Mouse (Mus musculus) midbrain, embryonic 12.5 days (tissue): ENCODE measurements around the gene Orai3. TPM values are rescaled to one million over a fixed set of nuclear protein-coding genes. Genes with fewer than 3 reads are reported as not detected.
A peak's percentile ranks its signal among the peaks of the same experiment; 100 is the strongest.

Experiments used
- ATAC-seq: fragments of 200-750 bp; cut with Nextera tagmentation; 2 replicates; pipeline ENCODE4 v1.8.0; 2017; ENCODE audit warnings: low read depth, moderate TSS enrichment, moderate library complexity; ENCODE audit not compliant: low FRiP score
- H3K27ac ChIP-seq: fragments of 300-500 bp; sonication (generic); replicated peaks from 2 replicates; pipeline ENCODE4 v1.5.1; 2016; ENCODE audit warnings: mild to moderate bottlenecking
- H3K27me3 ChIP-seq: fragments of 300-500 bp; sonication (generic); 2 replicates; pipeline ENCODE4 v1.6.1; 2016; ENCODE audit warnings: mild to moderate bottlenecking
- H3K36me3 ChIP-seq: fragments of 300-500 bp; sonication (generic); 2 replicates; pipeline ENCODE4 v1.6.1; 2016
- H3K4me1 ChIP-seq: fragments of 300-500 bp; sonication (generic); 2 replicates; pipeline ENCODE4 v1.6.1; 2016
- H3K4me2 ChIP-seq: fragments of 300-500 bp; sonication (generic); replicated peaks from 2 replicates; pipeline ENCODE4 v1.6.1; 2016; ENCODE audit warnings: mild to moderate bottlenecking, moderate library complexity
- H3K4me3 ChIP-seq: fragments of 300-500 bp; sonication (generic); 2 replicates; pipeline ENCODE4 v1.5.1; 2016; ENCODE audit warnings: mild to moderate bottlenecking
- H3K9ac ChIP-seq: fragments of 300-500 bp; sonication (generic); replicated peaks from 2 replicates; pipeline ENCODE4 v1.6.1; 2016; ENCODE audit warnings: mild to moderate bottlenecking, moderate library complexity
- H3K9me3 ChIP-seq: fragments of 300-500 bp; sonication (generic); 2 replicates; pipeline ENCODE4 v1.6.1; 2016; ENCODE audit warnings: mild to moderate bottlenecking
- WGBS: fragments of 180-500 bp; shearing (Covaris S2); methylation state at CpG from one replicate; pipeline ENCODE4 v1.1.7; 2016; 5-methylcytosine and 5-hydroxymethylcytosine counted together
- polyA plus RNA-seq: library from polyadenylated mRNA; unstranded; fragments of >200 nt; fragmentation: Nextera tagmentation; extraction: Ambion mirVana; gene quantifications from 2 replicates; pipeline ENCODE4 v1.2.1, GENCODE M21; 2016

Gene Orai3
- polyA plus RNA-seq, 1 experiment from 2014 or later = 8.1 TPM

DNA sequence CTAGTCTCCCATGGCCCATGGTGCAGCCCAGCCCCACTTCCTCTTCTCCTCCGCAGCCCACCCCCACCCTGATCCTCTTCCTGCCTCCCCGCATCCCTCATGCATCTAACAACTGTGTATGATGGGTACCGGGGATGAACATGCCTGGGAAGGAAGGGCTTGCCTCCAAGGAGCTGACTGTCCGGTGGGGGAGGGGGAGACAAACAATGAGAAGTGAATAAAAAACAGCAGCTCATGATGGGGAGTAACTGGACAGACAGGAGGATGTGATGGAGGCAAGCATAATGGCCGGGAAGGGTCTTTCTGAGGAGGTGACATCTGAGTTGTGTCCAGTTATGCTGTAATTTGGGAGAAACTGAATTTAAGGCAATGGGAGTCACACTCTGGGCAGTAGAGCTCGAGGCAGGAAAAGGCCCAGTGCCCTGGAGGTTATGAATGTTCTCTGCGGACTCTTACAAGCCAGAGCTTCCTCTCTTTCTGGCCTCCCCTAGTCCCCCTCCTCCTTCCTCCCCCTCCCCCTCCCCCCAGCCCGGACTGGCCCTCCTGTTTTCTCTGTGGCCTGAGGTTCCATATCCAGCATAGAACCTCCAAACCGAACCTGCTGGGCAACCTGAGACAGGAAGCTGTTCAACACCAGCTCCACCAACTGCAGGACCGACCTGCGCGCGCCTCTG, 51.4 kb downstream of the Orai3 start:
- Histone ChIP-seq H3K9ac (no peak overlapping the region), H3K4me1 (peaks cover 22% of the 10 kb centered on the region), H3K27ac (no peak overlapping the region)

DNA sequence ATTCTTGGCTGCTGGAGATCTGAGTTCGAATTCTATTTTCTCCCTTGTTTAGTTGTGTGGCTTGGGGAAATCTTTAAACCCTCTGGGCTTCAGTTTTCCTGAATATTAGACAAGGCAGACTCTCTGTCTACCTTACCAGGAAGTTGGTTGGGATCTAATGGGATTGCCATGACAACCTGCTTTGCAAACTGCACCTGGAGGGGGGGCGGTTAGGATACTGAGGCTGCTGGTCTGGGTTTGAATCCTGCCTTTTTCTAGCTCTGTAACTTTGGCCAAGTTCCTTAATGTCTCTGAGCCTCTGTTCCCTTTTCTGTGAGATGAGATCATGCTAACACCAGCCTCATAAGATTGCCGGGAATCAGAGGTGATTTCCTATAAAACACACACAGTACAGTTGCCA, 52.9 kb downstream of the Orai3 start:
- 89% methylated on average over 3 of the region's 3 CpGs for WGBS

More for the DNA sequence above, 51.4 kb downstream of the Orai3 start:
- H3K4me2 ChIP-seq = no peak overlapping the region
- 79% methylated on average over 13 of the region's 13 CpGs for WGBS
- ATAC-seq = no peak
- no peak overlapping the region for H3K4me3 ChIP-seq
- H3K9me3 ChIP-seq = no peaks in the 10 kb centered on the region
- H3K36me3 ChIP-seq = 0 out of 2 replicates have a peak, but pooled peaks cover 7% of the 10 kb centered on the region
- H3K27me3 ChIP-seq = no peaks in the 10 kb centered on the region

DNA sequence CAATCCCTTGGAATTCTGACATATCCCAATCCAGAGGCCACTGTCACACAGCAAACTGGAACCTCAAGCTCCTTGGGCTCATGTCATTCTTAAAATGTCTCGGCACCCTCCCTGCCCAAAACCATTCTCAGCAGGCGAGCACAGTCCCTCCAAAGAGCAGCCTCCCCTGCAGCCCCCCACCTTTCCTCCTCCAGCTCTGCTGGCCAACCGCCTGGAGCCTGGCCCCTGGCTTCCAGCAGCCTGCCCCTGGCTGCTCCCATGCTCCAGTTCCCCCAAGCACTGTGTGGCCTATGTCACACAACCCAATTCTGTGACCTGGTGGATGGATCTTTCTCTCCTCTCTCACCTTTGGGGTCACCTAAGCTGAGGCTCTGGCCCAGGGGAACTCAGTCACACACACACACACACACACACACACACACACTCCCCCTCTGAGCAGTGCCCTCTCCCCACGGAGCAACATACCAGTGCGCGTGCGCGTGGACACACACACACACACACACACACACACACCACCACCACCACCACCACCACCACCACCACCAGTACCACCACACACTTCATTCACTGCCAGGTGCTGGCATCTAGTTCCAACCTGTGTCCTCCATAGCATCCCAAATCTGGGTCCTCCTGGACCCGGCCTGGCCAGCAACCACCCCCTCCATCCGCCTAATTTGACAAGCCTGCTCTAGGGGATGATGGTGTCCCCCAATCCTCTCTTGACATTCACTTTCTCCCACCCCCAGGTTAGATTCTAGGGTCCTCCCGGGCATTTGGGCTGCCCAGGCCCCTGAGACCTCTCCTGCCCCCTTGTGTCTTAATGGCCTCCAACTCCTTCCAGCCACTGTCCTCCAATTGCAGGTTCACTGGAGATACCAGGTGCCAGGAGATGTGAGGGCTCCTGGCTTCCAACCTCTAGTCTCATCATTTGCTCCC, 53.9 kb downstream of the Orai3 start:
- peak overlapping the region; percentile 80 for H3K4me3 ChIP-seq
- H3K27me3 ChIP-seq = no peaks in the 10 kb centered on the region
- peak overlapping the region; percentile 69 for H3K4me2 ChIP-seq
- 62% methylated on average over 11 of the region's 11 CpGs for WGBS
- peaks cover 22% of the 10 kb centered on the region for H3K4me1 ChIP-seq
- H3K9me3 ChIP-seq = no peaks in the 10 kb centered on the region
- H3K36me3 ChIP-seq = no peaks in the 10 kb centered on the region
- ATAC-seq = peak; percentile 45; the same call in 1 of the 2 replicates
- peak overlapping the region; percentile 84 for H3K27ac ChIP-seq
- peak overlapping the region; percentile 93 for H3K9ac ChIP-seq

More for the DNA sequence above, 52.9 kb downstream of the Orai3 start:
- Histone ChIP-seq H3K4me1 (peaks cover 22% of the 10 kb centered on the region), H3K9ac (no peak overlapping the region), H3K4me2 (no peak overlapping the region), H3K9me3 (no peaks in the 10 kb centered on the region), H3K27ac (no peak overlapping the region), H3K4me3 (no peak overlapping the region), H3K36me3 (0 out of 2 replicates have a peak, but pooled peaks cover 5% of the 10 kb centered on the region), H3K27me3 (no peaks in the 10 kb centered on the region)
- no peak for ATAC-seq

DNA sequence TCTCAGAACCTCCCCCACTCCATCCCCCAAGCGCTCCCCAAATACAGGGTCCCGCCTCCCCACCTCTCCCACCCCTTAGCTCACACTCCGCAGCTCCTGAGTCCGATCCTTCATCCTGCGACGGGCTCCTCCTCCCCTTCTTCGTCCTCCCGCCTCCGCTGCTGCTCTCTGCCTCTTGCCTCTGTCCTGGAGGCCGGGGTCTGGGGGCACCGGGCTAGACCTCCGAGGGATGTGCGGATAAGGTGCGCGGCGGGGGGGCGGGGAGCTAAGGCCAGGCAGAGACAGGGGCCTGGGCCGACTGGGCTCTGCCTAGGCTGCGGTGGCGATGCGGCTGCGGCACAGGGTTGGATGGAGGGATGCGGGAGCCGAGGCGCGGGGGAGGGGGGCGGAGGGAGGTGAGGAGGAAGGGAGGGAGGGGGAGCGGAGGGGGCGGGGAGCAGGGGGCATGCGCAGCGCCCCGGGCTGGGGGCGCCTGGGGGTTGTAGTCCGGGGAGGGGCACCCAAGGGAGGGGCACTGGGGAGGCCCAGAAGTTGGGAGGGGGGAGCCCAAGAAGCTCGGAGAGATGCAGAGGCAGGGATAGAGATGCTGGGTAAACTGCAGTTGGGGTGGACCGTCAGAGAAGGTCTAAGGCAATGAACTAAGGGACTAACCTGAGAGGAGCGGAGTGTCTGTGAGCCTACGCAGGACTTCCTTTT, 54.7 kb downstream of the Orai3 start, which contains the start of the genes Stx4a and Stx1b:
TSS of gene Stx4a (plus strand) at position 119 of the 696 bp plus-strand sequence.
TSS of gene Stx1b (minus strand) at position 374 of the 696 bp plus-strand sequence.
- Histone ChIP-seq H3K27me3 (no peaks in the 10 kb centered on the region), H3K9ac (peak within 1 kb of the TSS; percentile 93), H3K4me1 (peaks cover 22% of the 10 kb centered on the region), H3K27ac (peak within 1 kb of the TSS; percentile 84), H3K4me3 (peak within 1 kb of the TSS; percentile 80), H3K4me2 (peak within 1 kb of the TSS; percentile 69), H3K9me3 (no peaks in the 10 kb centered on the region), H3K36me3 (no peaks in the 10 kb centered on the region)
- peak; percentile 90 for ATAC-seq
- 3% methylated on average over 31 of the region's 38 CpGs for WGBS

Other genes starting within 250 kb of the Orai3 start
- 3.5 and 6.3 TPM in 2 replicates for gene Tmem265, start 208.4 kb upstream of the Orai3 start, polyA plus RNA-seq
- 53.6 and 54.1 TPM in 2 replicates for gene Phkg2, start 196.5 kb upstream of the Orai3 start, polyA plus RNA-seq
- 11.9 and 16.1 TPM in 2 replicates for gene Ccdc189, start 181.2 kb upstream of the Orai3 start, polyA plus RNA-seq
- gene Rnf40, start 181.0 kb upstream of the Orai3 start, polyA plus RNA-seq = 68.6 and 71.1 TPM in 2 replicates
- 39.9 and 42.8 TPM in 2 replicates for gene Zfp629, start 154.0 kb upstream of the Orai3 start, polyA plus RNA-seq
- gene Bcl7c, start 60.9 kb upstream of the Orai3 start, polyA plus RNA-seq = 79.0 and 79.2 TPM in 2 replicates
- gene Ctf1, start 57.1 kb upstream of the Orai3 start, polyA plus RNA-seq = 5.5 and 5.8 TPM in 2 replicates
- gene Ctf2, start 37.6 kb upstream of the Orai3 start, polyA plus RNA-seq = 0.13 and 0.21 TPM in 2 replicates
- 10.7 and 11.1 TPM in 2 replicates for gene Fbxl19, start 25.3 kb upstream of the Orai3 start, polyA plus RNA-seq
- gene Setd1a, start 6.9 kb downstream of the Orai3 start, polyA plus RNA-seq = 22.9 and 23.7 TPM in 2 replicates
- gene Gm49388, start 15.8 kb downstream of the Orai3 start, polyA plus RNA-seq = not detected in 2 replicates
- gene Hsd3b7, start 30.8 kb downstream of the Orai3 start, polyA plus RNA-seq = 8.1 and 8.3 TPM in 2 replicates
- 20.1 and 21.5 TPM in 2 replicates for gene Stx4a, start 54.5 kb downstream of the Orai3 start, polyA plus RNA-seq
- gene Stx1b, start 54.7 kb downstream of the Orai3 start, polyA plus RNA-seq = 16.3 and 19.9 TPM in 2 replicates
- 22.5 and 24.6 TPM in 2 replicates for gene Zfp646, start 106.4 kb downstream of the Orai3 start, polyA plus RNA-seq
- gene Zfp668, start 107.0 kb downstream of the Orai3 start, polyA plus RNA-seq = 39.0 and 39.2 TPM in 2 replicates
- 0.77 and 0.79 TPM in 2 replicates for gene Prss53, start 121.2 kb downstream of the Orai3 start, polyA plus RNA-seq
- gene Gm21974, start 125.6 kb downstream of the Orai3 start, polyA plus RNA-seq = not detected in 2 replicates
- 42.7 and 54.4 TPM in 2 replicates for gene Vkorc1, start 125.8 kb downstream of the Orai3 start, polyA plus RNA-seq
- gene Bckdk, start 134.3 kb downstream of the Orai3 start, polyA plus RNA-seq = 83.7 and 85.5 TPM in 2 replicates
- 54.4 and 55.2 TPM in 2 replicates for gene Kat8, start 142.7 kb downstream of the Orai3 start, polyA plus RNA-seq
- 0.43 and 1.3 TPM in 2 replicates for gene Prss8, start 160.3 kb downstream of the Orai3 start, polyA plus RNA-seq
- 9.3 and 10.4 TPM in 2 replicates for gene Prss36, start 176.9 kb downstream of the Orai3 start, polyA plus RNA-seq
- gene Fus, start 197.6 kb downstream of the Orai3 start, polyA plus RNA-seq = 518 and 540 TPM in 2 replicates
- 8.0 and 9.1 TPM in 2 replicates for gene Pycard, start 224.1 kb downstream of the Orai3 start, polyA plus RNA-seq
- gene Trim72, start 234.1 kb downstream of the Orai3 start, polyA plus RNA-seq = not detected in 2 replicates